Mouse (Mus musculus) CH12.LX (cell line): ENCODE measurements around the gene Ctbp2.

Source experiments
- BHLHE40 ChIP-seq: IDR thresholded peaks from 2 replicates; pipeline ENCODE4 v1.6.1; 2011; ENCODE audit warnings: mild to moderate bottlenecking, low read depth, low read length, improper control_type of control experiment
- CHD2 ChIP-seq: IDR thresholded peaks from 2 replicates; pipeline ENCODE4 v1.6.1; 2011; ENCODE audit warnings: low read length, improper control_type of control experiment
- CTCF ChIP-seq, 2 experiments: IDR thresholded peaks in 1 of 2; conservative IDR thresholded peaks in 1 of 2; 2 replicates each; pipeline ENCODE4 v1.5.1; 2011 to 2012; ENCODE audit warnings: low read depth in 2 of 2, low read length in 2 of 2, improper control_type of control experiment in 1 of 2, inconsistent platforms in 1 of 2, mild to moderate bottlenecking in 1 of 2, moderate library complexity in 1 of 2
- EP300 ChIP-seq: IDR thresholded peaks from 2 replicates; pipeline ENCODE4 v1.6.1; 2011; ENCODE audit warnings: low read length, improper control_type of control experiment
- JUN ChIP-seq: IDR thresholded peaks from 2 replicates; pipeline ENCODE4 v1.6.1; 2011; ENCODE audit warnings: low read depth, mild to moderate bottlenecking, low read length, improper control_type of control experiment, moderate library complexity; ENCODE audit not compliant: insufficient read depth
- KAT2A ChIP-seq: IDR thresholded peaks from 2 replicates; pipeline ENCODE4 v1.6.1; 2012; ENCODE audit warnings: low read length, improper control_type of control experiment, inconsistent platforms; ENCODE audit not compliant: insufficient replicate concordance
- MAFK ChIP-seq: IDR thresholded peaks from 2 replicates; pipeline ENCODE4 v1.6.1; 2011; ENCODE audit warnings: low read length, improper control_type of control experiment; ENCODE audit not compliant: insufficient replicate concordance
- USF1 ChIP-seq: IDR thresholded peaks from 2 replicates; pipeline ENCODE4 v1.6.1; 2014; ENCODE audit warnings: low read depth, mild to moderate bottlenecking, inconsistent platforms, low read length, improper control_type of control experiment

DNA sequence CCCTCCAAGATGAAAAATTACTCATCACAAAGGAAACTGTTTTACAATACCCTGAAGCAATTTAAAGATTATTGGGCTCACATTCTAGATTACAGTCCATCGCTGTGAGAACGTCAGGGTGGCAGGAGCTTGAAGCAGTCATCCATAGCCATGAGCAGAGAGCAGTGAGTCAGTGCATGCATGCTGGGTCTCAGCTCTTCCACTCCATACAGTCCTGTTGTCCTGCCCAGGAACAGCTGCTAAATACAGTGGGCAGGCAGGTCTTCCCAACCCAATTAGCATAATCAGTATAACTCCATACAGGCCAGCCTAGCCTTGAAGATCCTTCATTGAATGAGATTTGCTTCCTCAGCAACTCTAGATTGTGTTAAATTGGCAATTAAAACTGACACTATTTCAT lies 148.1 kb downstream of the Ctbp2 start:
- TF ChIP-seq CTCF (conservative IDR thresholded peaks at IDR 0.05 in 1 of 2, IDR thresholded peaks at IDR 0.05 in 1 of 2; ENCODE audit: low read depth in 2 of 2, low read length in 2 of 2), result no peak
- TF ChIP-seq MAFK, result no peak
- no peak for TF ChIP-seq KAT2A
- no peak for TF ChIP-seq JUN
- TF ChIP-seq BHLHE40, result no peak
- TF ChIP-seq USF1, result no peak
- no peak for TF ChIP-seq CHD2
- no peak for TF ChIP-seq EP300
